Mouse (Mus musculus) liver, adult 2 months (tissue): ENCODE results near the gene Lpar6. TPM values are rescaled to one million over a fixed set of nuclear protein-coding genes. Genes with fewer than 3 reads are reported as not detected.
A peak's percentile ranks its signal among the peaks of the same experiment; 100 is the strongest.

Experiments
- DNase-seq: peaks from one replicate; pipeline ENCODE4 v3.0.0-alpha.2; 2011; ENCODE audit warnings: low read depth, low spot score; ENCODE audit errors: extremely low read depth
- H3K27ac ChIP-seq: fragments of 200-500 bp; replicated peaks from 2 replicates; pipeline ENCODE4 v1.5.1; 2012; ENCODE audit warnings: low read depth, mild to moderate bottlenecking, control low read depth, inconsistent platforms, low read length; ENCODE audit not compliant: insufficient read depth
- H3K27me3 ChIP-seq: fragments of 200-500 bp; 2 replicates; pipeline ENCODE4 v1.6.1; 2012; ENCODE audit warnings: mild to moderate bottlenecking, moderate library complexity, low read length, inconsistent platforms; ENCODE audit not compliant: control insufficient read depth, insufficient read depth
- H3K36me3 ChIP-seq: fragments of 200-500 bp; 2 replicates; pipeline ENCODE4 v1.6.1; 2012; ENCODE audit warnings: low read length, inconsistent platforms; ENCODE audit not compliant: control insufficient read depth, insufficient read depth
- H3K4me1 ChIP-seq: fragments of 200-500 bp; 2 replicates; pipeline ENCODE4 v1.6.1; 2011; ENCODE audit warnings: low read length; ENCODE audit not compliant: control insufficient read depth, insufficient read depth
- H3K4me3 ChIP-seq: fragments of 200-500 bp; 2 replicates; pipeline ENCODE4 v1.5.1; 2011; ENCODE audit warnings: low read depth, mild to moderate bottlenecking, control low read depth, low read length, moderate library complexity; ENCODE audit not compliant: insufficient read depth
- H3K79me2 ChIP-seq: fragments of 200-500 bp; 2 replicates; pipeline ENCODE4 v1.6.1; 2012; ENCODE audit warnings: inconsistent platforms, mild to moderate bottlenecking, low read length, moderate library complexity; ENCODE audit not compliant: control insufficient read depth, insufficient read depth
- H3K9ac ChIP-seq: fragments of 200-500 bp; 2 replicates; pipeline ENCODE4 v1.6.1; 2012; ENCODE audit warnings: low read depth, mild to moderate bottlenecking, control low read depth, inconsistent platforms, low read length
- CTCF ChIP-seq: fragments of 200-500 bp; IDR thresholded peaks from 2 replicates; pipeline ENCODE4 v1.5.1; 2011; ENCODE audit warnings: low read depth, low read length, control low read depth
- POLR2A ChIP-seq: fragments of 200-500 bp; IDR thresholded peaks from 2 replicates; pipeline ENCODE4 v1.6.1; 2011; ENCODE audit warnings: low read length, control low read depth; ENCODE audit not compliant: insufficient read depth; ENCODE audit errors: extremely low read depth
- WGBS: fragments of 180-500 bp; shearing (Covaris S2); methylation state at CpG from one replicate; pipeline ENCODE4 v1.1.7; 2018; 5-methylcytosine and 5-hydroxymethylcytosine counted together
- polyA plus RNA-seq: library from polyadenylated mRNA; depleted of rRNA; stranded (reverse); fragments of >200 nt; gene quantifications from 2 replicates; pipeline ENCODE4 v1.2.3, GENCODE M21; 2012
- total RNA-seq: library from RNA; depleted of rRNA; stranded (reverse); fragments of >200 nt; gene quantifications from 2 replicates; pipeline ENCODE4 v1.2.3, GENCODE M21; 2014

Lpar6 gene
- total and polyA plus RNA-seq, 2 experiments, result 3.1 to 12.4 TPM

DNA sequence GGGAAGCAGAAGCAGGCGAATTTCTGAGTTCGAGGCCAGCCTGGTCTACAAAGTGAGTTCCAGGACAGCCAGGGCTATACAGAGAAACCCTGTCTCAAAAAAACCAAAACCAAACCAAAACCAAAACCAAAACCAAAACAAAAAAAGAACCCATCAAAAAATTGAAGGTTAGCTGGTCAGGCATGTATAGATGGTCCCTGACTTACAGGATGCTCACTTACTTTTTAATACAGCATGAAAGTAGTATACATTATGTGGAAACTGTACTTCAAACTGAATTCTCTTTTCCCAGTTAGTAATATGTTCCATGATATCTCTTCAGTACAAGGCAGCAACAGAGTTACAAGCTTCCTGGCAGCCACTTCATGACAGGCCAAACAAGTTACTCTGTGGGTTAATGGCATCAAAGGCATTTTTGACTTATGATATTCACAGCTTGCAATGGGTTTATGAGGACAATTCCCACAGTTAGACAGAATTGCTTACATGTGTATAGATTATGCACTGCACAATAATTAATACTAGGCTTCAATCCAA, 6.4 kb downstream of the Lpar6 start:
- H3K4me3 ChIP-seq, result no peak overlapping the region
- H3K27ac ChIP-seq, result no peak overlapping the region; the same call in 1 of the 2 replicates
- WGBS, result 71% methylated on average over 2 of the region's 2 CpGs

DNA sequence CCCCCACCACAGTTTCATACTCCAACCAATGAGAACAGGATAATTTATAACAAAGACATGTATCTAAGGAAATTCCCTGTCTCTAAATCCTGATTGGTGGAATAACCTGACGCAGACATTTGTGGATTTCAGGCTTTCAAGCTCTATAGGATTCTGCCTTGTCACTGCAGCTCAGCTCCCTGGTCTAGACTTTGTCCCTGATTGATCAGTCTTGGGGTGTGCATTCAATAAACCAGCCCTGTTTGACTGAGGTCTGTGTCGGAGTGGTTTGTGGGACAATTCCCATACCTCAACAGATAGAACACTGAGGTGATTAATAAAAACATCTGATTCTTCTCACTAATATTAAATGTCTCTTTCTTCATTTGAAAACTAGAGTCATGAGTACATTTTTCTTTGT, 12.4 kb downstream of the Lpar6 start:
- Histone ChIP-seq H3K27ac (0 out of 2 replicates have a peak overlapping the region, but pooled peaks have one; percentile 10), H3K27me3 (no peaks in the 10 kb centered on the region), H3K4me1 (peaks cover 17% of the 10 kb centered on the region), H3K4me3 (no peak overlapping the region), H3K36me3 (no peaks in the 10 kb centered on the region), H3K9ac (no peak overlapping the region), H3K79me2 (no peaks in the 10 kb centered on the region)
- no peak for TF ChIP-seq CTCF
- no peak for TF ChIP-seq POLR2A
- WGBS, result 31% methylated on average over 2 of the region's 2 CpGs
- peak; percentile 67 for DNase-seq

More for the DNA sequence above, 6.4 kb downstream of the Lpar6 start:
- no peak for DNase-seq
- Histone ChIP-seq H3K79me2 (no peaks in the 10 kb centered on the region), H3K9ac (no peak overlapping the region), H3K36me3 (peaks cover 3% of the 10 kb centered on the region; the same call in 1 of the 2 replicates), H3K4me1 (peaks cover 2% of the 10 kb centered on the region), H3K27me3 (no peaks in the 10 kb centered on the region)
- no peak for TF ChIP-seq POLR2A
- no peak for TF ChIP-seq CTCF

DNA sequence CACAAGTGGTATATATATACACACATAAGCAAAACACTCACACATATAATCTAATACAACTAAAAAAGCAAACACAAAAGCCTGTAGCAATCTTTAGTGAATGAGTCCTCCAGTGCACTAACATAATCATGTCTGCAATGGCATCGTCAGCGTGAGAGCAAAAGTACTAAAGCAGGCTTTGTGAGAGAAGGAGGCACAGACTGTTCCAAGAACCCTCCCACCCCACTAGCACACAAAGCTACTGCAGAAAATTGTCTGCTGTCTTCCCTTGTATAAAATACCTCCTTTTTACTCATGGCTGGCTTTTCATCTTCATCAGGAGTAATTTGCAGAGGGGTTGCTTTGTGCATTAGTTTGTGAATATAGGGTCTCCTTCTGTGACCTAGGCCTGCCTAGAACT, 14.6 kb downstream of the Lpar6 start:
- WGBS, result 84% methylated on average over 2 of the region's 2 CpGs
- no peaks in the 10 kb centered on the region for H3K27me3 ChIP-seq
- no peak overlapping the region for H3K9ac ChIP-seq
- TF ChIP-seq CTCF, result no peak
- TF ChIP-seq POLR2A, result no peak
- no peaks in the 10 kb centered on the region; the same call in 1 of the 2 replicates for H3K79me2 ChIP-seq
- DNase-seq, result no peak
- peaks cover 20% of the 10 kb centered on the region for H3K4me1 ChIP-seq
- no peaks in the 10 kb centered on the region for H3K36me3 ChIP-seq
- peak overlapping the region; percentile 69 for H3K27ac ChIP-seq
- no peak overlapping the region for H3K4me3 ChIP-seq

DNA sequence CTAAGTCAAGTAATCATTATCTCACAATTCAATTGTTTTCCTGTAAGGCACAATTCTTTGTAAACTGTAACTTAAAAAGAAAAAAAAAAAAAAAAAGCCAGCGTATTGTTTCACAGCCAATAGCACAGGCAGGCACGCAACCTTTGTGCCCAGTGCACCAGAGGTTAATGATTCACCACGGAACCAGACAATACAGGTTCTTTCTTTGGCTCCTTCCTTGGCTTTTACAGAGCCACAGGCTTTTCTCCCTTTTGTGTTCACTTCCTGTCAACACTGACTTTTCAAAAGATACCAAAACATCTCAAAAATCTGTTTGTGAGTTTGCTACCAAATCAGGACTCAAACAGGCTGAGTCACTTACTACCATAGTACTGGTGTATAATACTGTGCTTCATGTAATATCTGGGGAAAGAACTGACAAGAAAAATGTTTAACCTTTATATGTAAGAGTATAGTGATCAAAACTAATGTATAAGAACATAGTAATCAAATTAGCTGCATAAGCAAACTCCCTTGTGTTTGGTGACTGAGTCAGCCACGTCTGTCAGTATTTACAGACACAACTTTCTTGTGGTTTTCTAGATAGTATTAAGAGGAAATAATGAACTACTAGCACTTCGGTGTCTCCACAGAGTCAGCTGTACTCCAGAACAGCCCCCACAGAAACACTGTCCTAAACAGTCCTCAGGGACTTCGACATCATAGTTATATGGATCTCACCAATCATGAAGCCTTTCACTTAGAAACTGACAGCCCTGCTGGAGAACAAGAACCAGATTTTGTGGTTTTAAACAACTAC, 16.0 kb downstream of the Lpar6 start:
- 15% methylated on average over 6 of the region's 6 CpGs for WGBS
- H3K27ac ChIP-seq, result peak overlapping the region; percentile 69
- peak; percentile 94 for DNase-seq
- TF ChIP-seq POLR2A (no peak), CTCF (no peak)
- no peaks in the 10 kb centered on the region; the same call in 1 of the 2 replicates for H3K79me2 ChIP-seq
- H3K4me3 ChIP-seq, result no peak overlapping the region
- no peaks in the 10 kb centered on the region for H3K36me3 ChIP-seq
- H3K27me3 ChIP-seq, result no peaks in the 10 kb centered on the region
- H3K4me1 ChIP-seq, result peaks cover 28% of the 10 kb centered on the region
- H3K9ac ChIP-seq, result no peak overlapping the region

- Histone ChIP-seq H3K4me1 (peaks cover 28% of the 10 kb centered on the region), H3K4me3 (no peak overlapping the region), H3K36me3 (no peaks in the 10 kb centered on the region), H3K79me2 (no peaks in the 10 kb centered on the region; the same call in 1 of the 2 replicates), H3K27ac (peak overlapping the region; percentile 59), H3K27me3 (no peaks in the 10 kb centered on the region), H3K9ac (peak overlapping the region; percentile 18; the same call in 1 of the 2 replicates)
- WGBS, result 49% methylated on average over 4 of the region's 4 CpGs
- DNase-seq, result peak; percentile 45
- peak; percentile 7; the same call in 1 of the 2 replicates for TF ChIP-seq CTCF
- TF ChIP-seq POLR2A, result no peak
Observed at GRCm38 (mm10) chr14:73254412-73254811, 16.7 kb downstream of the Lpar6 start.

DNA sequence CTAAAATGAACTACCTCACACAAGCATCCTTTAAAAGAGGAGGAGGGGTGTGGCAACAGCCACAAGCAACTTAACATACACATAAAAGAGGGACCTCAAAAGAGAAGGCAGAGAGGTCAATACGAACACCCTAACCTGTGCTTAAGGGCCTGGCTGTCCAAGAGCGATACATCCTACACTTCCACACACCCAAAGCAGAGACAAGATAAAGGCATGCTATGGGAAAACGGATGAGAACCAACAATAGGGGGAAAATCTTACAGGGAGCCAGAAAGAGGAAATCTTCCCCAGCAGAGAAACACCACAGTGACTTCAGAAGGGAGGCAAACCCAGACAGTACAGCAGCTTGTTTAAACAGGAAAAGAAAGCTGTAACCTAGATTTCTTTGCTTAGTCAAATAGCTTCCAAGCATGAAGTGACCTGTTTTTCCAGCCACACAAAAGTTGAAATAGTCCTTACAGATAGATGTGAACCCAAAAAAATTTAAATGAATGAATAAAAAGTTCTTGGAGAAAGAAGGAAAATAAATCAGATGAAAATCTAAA, 17.8 kb downstream of the Lpar6 start:
- DNase-seq, result peak; percentile 51
- Histone ChIP-seq H3K27me3 (no peaks in the 10 kb centered on the region), H3K9ac (peak overlapping the region; percentile 52; the same call in 1 of the 2 replicates), H3K4me3 (no peak overlapping the region), H3K36me3 (no peaks in the 10 kb centered on the region), H3K27ac (peak overlapping the region; percentile 53), H3K79me2 (no peaks in the 10 kb centered on the region; the same call in 1 of the 2 replicates), H3K4me1 (peaks cover 26% of the 10 kb centered on the region)
- TF ChIP-seq CTCF (no peak), POLR2A (no peak)
- WGBS, result 42% methylated on average over 3 of the region's 3 CpGs
